Mouse (Mus musculus): Measurements from ENCODE around the gene Dio1. TPM values are rescaled to one million over a fixed set of nuclear protein-coding genes. Genes with fewer than 3 reads are reported as not detected.

Dio1 gene
- polyA plus RNA-seq, 1 experiment = not detected

GRCm38 (mm10) chr4:107285446-107286200 lies 21.3 kb downstream of the Dio1 start:
- no peaks in the 10 kb centered on the region for H3K4me1 ChIP-seq (ENCODE audit: control insufficient read depth, insufficient read depth, low read length)
- H3K27ac ChIP-seq (ENCODE audit: insufficient read depth, low read length) = no peak overlapping the region
- TF ChIP-seq CTCF (IDR thresholded peaks at IDR 0.05; ENCODE audit: borderline replicate concordance, insufficient read depth, low read length) (no peak), POLR2A (IDR thresholded peaks at IDR 0.05; ENCODE audit: low read depth, low read length) (no peak)
- no peak overlapping the region for H3K4me3 ChIP-seq (ENCODE audit: insufficient read depth, low read length)

DNA sequence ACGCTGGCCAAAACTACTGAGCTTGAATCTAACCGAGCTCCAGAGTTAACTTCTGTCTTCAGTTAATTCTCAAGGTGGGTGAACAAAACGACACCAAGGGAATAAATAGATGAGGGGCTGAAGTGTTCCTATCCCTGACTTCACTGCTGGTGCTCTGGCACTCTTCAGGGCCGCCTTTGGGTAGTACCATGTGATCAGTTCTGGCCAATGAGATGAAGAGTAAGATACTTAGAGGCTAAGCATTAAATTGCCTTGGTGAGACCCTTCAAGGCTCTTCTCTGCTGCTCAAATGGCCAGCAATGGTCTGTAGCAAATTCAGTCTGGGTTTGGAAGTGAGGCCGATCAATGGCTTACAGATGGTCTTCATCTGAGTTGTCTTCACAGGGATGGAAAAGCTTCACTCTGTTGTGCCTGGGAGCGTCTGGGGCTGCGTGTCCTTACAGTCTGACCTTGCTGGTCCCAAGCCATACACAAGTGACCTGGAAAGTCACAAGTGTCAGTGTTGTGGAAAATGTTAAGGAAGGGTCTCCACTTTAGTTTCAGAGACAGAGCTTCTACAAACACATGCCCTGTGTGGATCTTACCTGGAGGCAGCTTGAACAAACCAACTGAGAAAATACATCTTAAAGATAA lies 26.0 kb downstream of the Dio1 start:
- TF ChIP-seq POLR2A (IDR thresholded peaks at IDR 0.05; ENCODE audit: low read depth, low read length) (no peak), CTCF (IDR thresholded peaks at IDR 0.05; ENCODE audit: borderline replicate concordance, insufficient read depth, low read length) (no peak)
- no peak overlapping the region for H3K4me3 ChIP-seq (ENCODE audit: insufficient read depth, low read length)
- H3K27ac ChIP-seq (ENCODE audit: insufficient read depth, low read length) = no peak overlapping the region
- H3K4me1 ChIP-seq (ENCODE audit: control insufficient read depth, insufficient read depth, low read length) = no peaks in the 10 kb centered on the region

GRCm38 (mm10) chr4:107278188-107278707 lies 28.7 kb downstream of the Dio1 start:
- Histone ChIP-seq H3K27ac (ENCODE audit: insufficient read depth, low read length) (no peak overlapping the region), H3K4me3 (ENCODE audit: insufficient read depth, low read length) (no peak overlapping the region), H3K4me1 (ENCODE audit: control insufficient read depth, insufficient read depth, low read length) (no peaks in the 10 kb centered on the region)
- TF ChIP-seq CTCF (IDR thresholded peaks at IDR 0.05; ENCODE audit: borderline replicate concordance, insufficient read depth, low read length) = no peak
- no peak for TF ChIP-seq POLR2A (IDR thresholded peaks at IDR 0.05; ENCODE audit: low read depth, low read length)

DNA sequence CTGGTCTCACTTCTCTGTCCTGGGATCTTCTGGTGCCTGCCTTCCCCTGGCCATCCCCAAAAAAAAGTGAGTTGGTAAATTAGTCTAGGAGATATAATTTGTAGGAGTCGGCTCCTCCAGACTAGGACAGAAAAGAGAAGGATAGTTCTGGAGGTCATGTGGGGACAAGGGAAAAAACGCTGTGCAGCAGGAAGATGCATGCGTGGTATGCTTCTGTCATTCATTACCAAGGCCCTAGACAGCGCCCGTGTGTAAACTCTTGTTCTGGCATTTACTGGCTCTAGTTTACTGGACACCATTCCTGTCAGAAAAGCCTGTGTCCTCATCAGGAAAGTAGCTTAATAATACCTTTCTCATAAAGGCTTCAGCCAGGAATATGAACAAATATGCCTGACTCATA lies 32.5 kb downstream of the Dio1 start:
- H3K27ac ChIP-seq (ENCODE audit: insufficient read depth, low read length) = no peak overlapping the region
- H3K4me3 ChIP-seq (ENCODE audit: insufficient read depth, low read length) = no peak overlapping the region
- H3K4me1 ChIP-seq (ENCODE audit: control insufficient read depth, insufficient read depth, low read length) = no peaks in the 10 kb centered on the region
- TF ChIP-seq CTCF (IDR thresholded peaks at IDR 0.05; ENCODE audit: borderline replicate concordance, insufficient read depth, low read length) (no peak), POLR2A (IDR thresholded peaks at IDR 0.05; ENCODE audit: low read depth, low read length) (no peak)

DNA sequence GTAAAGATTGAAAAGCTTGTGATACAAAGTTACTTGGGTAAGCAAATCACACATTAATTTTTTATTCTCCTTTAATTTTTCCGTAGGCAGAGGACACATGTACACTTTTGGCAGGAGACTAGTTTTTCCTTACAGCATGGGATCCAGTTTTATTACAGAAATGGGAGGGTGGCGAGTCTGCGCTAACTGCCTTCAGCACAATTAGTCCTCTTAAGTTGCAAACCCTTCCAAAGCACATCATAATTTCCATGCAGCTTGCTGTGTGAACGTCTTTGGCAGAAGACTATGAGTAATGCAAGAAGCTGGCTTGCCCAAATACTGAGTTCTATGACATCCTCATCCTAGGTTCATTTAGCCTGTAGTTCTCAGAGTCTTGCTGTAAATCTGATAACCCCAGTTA lies 33.3 kb downstream of the Dio1 start:
- H3K27ac ChIP-seq (ENCODE audit: insufficient read depth, low read length) = no peak overlapping the region; the same call in 1 of the 2 replicates
- no peaks in the 10 kb centered on the region for H3K4me1 ChIP-seq (ENCODE audit: control insufficient read depth, insufficient read depth, low read length)
- TF ChIP-seq POLR2A (IDR thresholded peaks at IDR 0.05; ENCODE audit: low read depth, low read length) = no peak
- no peak for TF ChIP-seq CTCF (IDR thresholded peaks at IDR 0.05; ENCODE audit: borderline replicate concordance, insufficient read depth, low read length)
- H3K4me3 ChIP-seq (ENCODE audit: insufficient read depth, low read length) = no peak overlapping the region

GRCm38 (mm10) chr4:107260001-107260400 lies 47.0 kb downstream of the Dio1 start:
- H3K4me1 ChIP-seq (ENCODE audit: control insufficient read depth, insufficient read depth, low read length) = no peaks in the 10 kb centered on the region
- H3K4me3 ChIP-seq (ENCODE audit: insufficient read depth, low read length) = no peak overlapping the region
- TF ChIP-seq POLR2A (IDR thresholded peaks at IDR 0.05; ENCODE audit: low read depth, low read length) = no peak
- no peak for TF ChIP-seq CTCF (IDR thresholded peaks at IDR 0.05; ENCODE audit: borderline replicate concordance, insufficient read depth, low read length)
- H3K27ac ChIP-seq (ENCODE audit: insufficient read depth, low read length) = no peak overlapping the region

DNA sequence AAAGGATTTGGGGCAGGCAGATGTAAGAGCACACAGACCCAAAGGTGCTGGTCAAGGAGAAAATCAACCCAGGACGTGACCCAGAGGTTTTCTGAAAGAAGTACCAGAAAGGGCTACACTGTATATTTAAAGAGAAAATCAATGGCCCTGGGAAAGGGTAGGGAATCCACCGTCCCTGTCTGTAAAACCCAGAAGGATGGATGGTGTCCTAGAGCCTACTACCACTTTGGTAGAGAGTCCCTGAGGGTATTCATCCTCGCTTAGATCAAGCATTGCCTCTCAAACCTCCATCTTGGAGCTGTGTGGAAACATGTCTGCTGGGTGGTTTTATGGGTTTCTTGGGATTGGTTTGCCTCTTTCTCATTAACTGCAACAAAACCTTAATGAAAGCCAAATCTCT lies 52.6 kb downstream of the Dio1 start:
- Histone ChIP-seq H3K4me1 (ENCODE audit: control insufficient read depth, insufficient read depth, low read length) (peaks cover 5% of the 10 kb centered on the region; the same call in 1 of the 2 replicates), H3K27ac (ENCODE audit: insufficient read depth, low read length) (peak overlapping the region; percentile 82), H3K4me3 (ENCODE audit: insufficient read depth, low read length) (peak overlapping the region; percentile 90)
- TF ChIP-seq POLR2A (IDR thresholded peaks at IDR 0.05; ENCODE audit: low read depth, low read length) = no peak

DNA sequence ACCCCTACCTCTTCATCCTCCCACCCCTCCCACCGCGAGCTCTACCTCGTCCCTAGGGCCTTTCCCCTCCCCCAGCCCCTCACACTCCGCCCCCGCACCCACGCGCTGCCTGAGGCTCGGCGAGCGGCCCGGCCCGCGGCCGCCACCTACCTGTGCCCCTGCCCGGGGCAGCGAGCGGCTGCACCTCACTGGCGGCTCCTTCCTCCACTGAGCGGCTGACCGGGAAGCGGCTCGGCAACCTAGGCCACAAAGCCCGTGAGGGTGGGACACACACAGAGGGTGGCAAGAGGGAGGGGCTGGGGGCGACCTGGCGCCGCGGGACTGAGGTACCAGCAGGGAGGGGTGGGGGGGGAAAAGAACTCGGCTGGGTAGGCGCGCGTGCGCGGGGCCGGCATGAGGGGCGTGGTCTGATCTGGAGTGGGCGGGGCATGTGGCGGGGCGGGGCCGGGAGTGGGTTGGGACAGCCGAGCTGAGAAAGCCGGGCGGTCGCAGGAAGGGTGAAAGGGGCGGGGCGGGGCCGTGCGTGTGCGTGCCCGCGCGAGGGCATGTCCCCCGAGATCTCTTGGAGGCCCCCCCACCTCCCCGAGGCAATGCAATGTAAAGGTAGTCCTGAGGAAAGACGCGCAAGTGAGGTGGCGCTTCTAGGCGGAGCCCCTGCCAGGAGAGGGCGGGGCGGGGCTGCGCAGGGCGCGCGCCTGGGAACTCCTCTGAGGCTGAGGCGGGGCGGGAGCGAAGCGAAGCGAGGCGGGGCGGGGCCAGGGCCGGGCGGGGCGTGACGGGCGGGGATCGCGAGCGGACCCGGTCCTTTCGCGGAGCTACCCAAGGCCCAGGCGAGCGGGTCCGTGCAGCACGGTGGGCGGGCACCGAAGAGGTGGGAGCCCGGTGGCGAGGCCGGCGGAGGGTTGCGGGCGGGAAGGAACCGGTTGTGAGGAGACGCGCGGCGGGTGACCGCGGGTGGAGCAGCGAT lies 53.6 kb downstream of the Dio1 start, which contains the start of the genes Lrrc42 and Hspb11:
Gene Lrrc42 (minus strand): TSS at position 408 of the 967 bp plus-strand sequence.
Gene Hspb11 (plus strand): TSS at position 469 of the 967 bp plus-strand sequence.
- Histone ChIP-seq H3K4me3 (ENCODE audit: insufficient read depth, low read length) (peak within 1 kb of the TSS; percentile 91), H3K27ac (ENCODE audit: insufficient read depth, low read length) (peak within 1 kb of the TSS; percentile 82), H3K4me1 (ENCODE audit: control insufficient read depth, insufficient read depth, low read length) (peaks cover 10% of the 10 kb centered on the region)
- TF ChIP-seq CTCF (IDR thresholded peaks at IDR 0.05; ENCODE audit: borderline replicate concordance, insufficient read depth, low read length) (no peak), POLR2A (IDR thresholded peaks at IDR 0.05; ENCODE audit: low read depth, low read length) (peak; percentile 83)

- TF ChIP-seq CTCF (IDR thresholded peaks at IDR 0.05; ENCODE audit: borderline replicate concordance, insufficient read depth, low read length) (no peak), POLR2A (IDR thresholded peaks at IDR 0.05; ENCODE audit: low read depth, low read length) (no peak; the same call in 1 of the 2 replicates)
- peak overlapping the region; percentile 56 for H3K27ac ChIP-seq (ENCODE audit: insufficient read depth, low read length)
These were observed 54.4 kb downstream of the Dio1 start for GRCm38 (mm10) chr4:107252522-107252921.

More at GRCm38 (mm10) chr4:107252522-107252921, 54.4 kb downstream of the Dio1 start:
- peak overlapping the region; percentile 91 for H3K4me3 ChIP-seq (ENCODE audit: insufficient read depth, low read length)
- H3K4me1 ChIP-seq (ENCODE audit: control insufficient read depth, insufficient read depth, low read length) = peaks cover 14% of the 10 kb centered on the region
